Mouse (Mus musculus): ENCODE results near the gene Ifngr1.

DNA sequence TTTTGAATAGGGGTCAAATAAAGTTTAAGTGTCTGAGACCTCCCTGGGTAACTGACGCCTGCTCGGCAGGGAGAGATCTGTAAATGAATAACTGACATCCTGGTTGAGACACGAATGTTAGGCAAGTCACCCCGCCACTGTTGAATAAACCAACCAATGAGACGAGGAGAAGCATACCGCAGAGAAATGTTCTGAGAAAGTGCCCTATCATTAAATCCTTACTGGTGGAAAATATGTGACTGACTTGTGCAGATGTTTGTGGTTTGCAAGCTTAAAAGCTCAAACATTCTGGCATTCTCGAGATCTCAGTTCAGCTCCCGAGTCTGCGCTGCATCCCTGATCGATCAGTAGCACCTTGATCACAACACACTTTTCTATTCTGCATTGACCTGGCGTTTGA lies 6.3 kb downstream of the Ifngr1 start:
- no peak for TF ChIP-seq POLR2A (IDR thresholded peaks at IDR 0.05; ENCODE audit: borderline replicate concordance, extremely low read depth, low read depth, low read length)
- no peak for TF ChIP-seq CTCF (IDR thresholded peaks at IDR 0.05; ENCODE audit: insufficient read depth, low read length)

All from lung, adult 2 months (tissue).